Comparison of ENCODE assay signal across 23 mouse cellular contexts in genomic region chr9:5271334-5271845, GRCm38 (mm10). TPM values are rescaled to one million over a fixed set of nuclear protein-coding genes. Genes with fewer than 3 reads are reported as not detected.
DNase-seq lines count a peak whose midpoint lies in the region; ATAC-seq lines count a peak whose summit lies in the region.
"Had no signal": no experiment of that assay in that cellular context is flagged by ENCODE, and none has a peak within 500 bp of the region (broad histone marks: within the 10 kb centered on the region; RNA-seq: fewer than 3 reads in every experiment).

No protein-coding gene starts in this region.

- no peaks in the 10 kb centered on the region for H3K36me3 ChIP-seq in heart, embryonic 10.5 days
- H3K36me3 ChIP-seq in kidney, embryonic 15.5 days, result no peaks in the 10 kb centered on the region
- no peaks in the 10 kb centered on the region for H3K36me3 ChIP-seq in midbrain, embryonic 11.5 days (ENCODE audit: control insufficient read depth, insufficient read depth, low read length)
- H3K36me3 ChIP-seq in midbrain, embryonic 13.5 days, result no peaks in the 10 kb centered on the region
- H3K36me3 ChIP-seq: forebrain, embryonic 10.5 days; hindbrain, embryonic 12.5 days; limb, embryonic 12.5 days; liver, embryonic 12.5 days; lung, embryonic 15.5 days; midbrain, embryonic 12.5 days; stomach, embryonic 15.5 days had no signal

- H3K9ac ChIP-seq in kidney, embryonic 15.5 days, result no peak overlapping the region
- H3K9ac ChIP-seq in midbrain, embryonic 11.5 days (ENCODE audit: low read length), result no peak overlapping the region
- H3K9ac ChIP-seq in midbrain, embryonic 13.5 days (replicated peaks), result no peak overlapping the region
- H3K9ac ChIP-seq: hindbrain, embryonic 12.5 days; limb, embryonic 12.5 days; liver, embryonic 12.5 days; lung, embryonic 15.5 days; midbrain, embryonic 12.5 days; stomach, embryonic 15.5 days had no signal

- DNase-seq in heart, embryonic 10.5 days (ENCODE audit: low spot score), result peak; percentile 71
- DNase-seq in heart, postnatal 36 days, result no peak
- no peak for DNase-seq in kidney, adult 18-20 months
- peak; percentile 62 for DNase-seq in midbrain, embryonic 11.5 days (ENCODE audit: low spot score, missing footprints)
- DNase-seq in urinary bladder, postnatal 14 days (ENCODE audit: low spot score), result no peak
- DNase-seq: adrenal gland, adult 8-10 months; cerebellum, adult 18-20 months; cerebellum, postnatal 14 days; gastrocnemius, postnatal 14 days; kidney, postnatal 4 days; thymus, postnatal 25 days had no signal

- intact Hi-C loops in heart, postnatal 36 days (cut with DNase I), result no loop called here

- H3K27ac ChIP-seq in heart, embryonic 10.5 days, result no peak overlapping the region
- no peak overlapping the region for H3K27ac ChIP-seq in kidney, embryonic 15.5 days
- no peak overlapping the region for H3K27ac ChIP-seq in midbrain, embryonic 11.5 days (ENCODE audit: low read depth, low read length)
- H3K27ac ChIP-seq in midbrain, embryonic 13.5 days, result no peak overlapping the region
- H3K27ac ChIP-seq: forebrain, embryonic 10.5 days; hindbrain, embryonic 12.5 days; limb, embryonic 12.5 days; liver, embryonic 12.5 days; lung, embryonic 15.5 days; macrophage; midbrain, embryonic 12.5 days; stomach, embryonic 15.5 days had no signal

- no peaks in the 10 kb centered on the region for H3K27me3 ChIP-seq in heart, embryonic 10.5 days (ENCODE audit: insufficient read depth, poor library complexity, severe bottlenecking)
- no peaks in the 10 kb centered on the region for H3K27me3 ChIP-seq in kidney, embryonic 15.5 days
- H3K27me3 ChIP-seq in midbrain, embryonic 11.5 days (ENCODE audit: control insufficient read depth, insufficient read depth, low read length), result no peaks in the 10 kb centered on the region
- no peaks in the 10 kb centered on the region for H3K27me3 ChIP-seq in midbrain, embryonic 13.5 days
- H3K27me3 ChIP-seq: hindbrain, embryonic 12.5 days; limb, embryonic 12.5 days; liver, embryonic 12.5 days; lung, embryonic 15.5 days; midbrain, embryonic 12.5 days; stomach, embryonic 15.5 days had no signal

- ATAC-seq in kidney, embryonic 15.5 days (replicated peaks; ENCODE audit: low FRiP score), result peak; percentile 67
- ATAC-seq in midbrain, embryonic 11.5 days (ENCODE audit: low FRiP score), result no peak
- no peak for ATAC-seq in midbrain, embryonic 13.5 days
- ATAC-seq: forebrain, embryonic 16.5 days; intestine, postnatal 0 days; liver, embryonic 12.5 days had no signal

- no peaks in the 10 kb centered on the region for H3K4me1 ChIP-seq in heart, embryonic 10.5 days
- H3K4me1 ChIP-seq in kidney, embryonic 15.5 days, result no peaks in the 10 kb centered on the region
- H3K4me1 ChIP-seq in midbrain, embryonic 11.5 days (ENCODE audit: control insufficient read depth, insufficient read depth, low read length), result no peaks in the 10 kb centered on the region
- H3K4me1 ChIP-seq in midbrain, embryonic 13.5 days (replicated peaks), result no peaks in the 10 kb centered on the region
- H3K4me1 ChIP-seq: forebrain, embryonic 10.5 days; hindbrain, embryonic 12.5 days; limb, embryonic 12.5 days; liver, embryonic 12.5 days; lung, embryonic 15.5 days; midbrain, embryonic 12.5 days; stomach, embryonic 15.5 days had no signal

- H3K4me3 ChIP-seq in heart, embryonic 10.5 days, result no peak overlapping the region
- no peak overlapping the region for H3K4me3 ChIP-seq in kidney, embryonic 15.5 days (replicated peaks)
- no peak overlapping the region for H3K4me3 ChIP-seq in midbrain, embryonic 11.5 days (ENCODE audit: low read depth, low read length)
- no peak overlapping the region for H3K4me3 ChIP-seq in midbrain, embryonic 13.5 days (replicated peaks)
- H3K4me3 ChIP-seq: forebrain, embryonic 10.5 days; hindbrain, embryonic 12.5 days; limb, embryonic 12.5 days; liver, embryonic 12.5 days; lung, embryonic 15.5 days; midbrain, embryonic 12.5 days; stomach, embryonic 15.5 days had no signal

- no peak overlapping the region for H3K4me2 ChIP-seq in kidney, embryonic 15.5 days
- H3K4me2 ChIP-seq in midbrain, embryonic 11.5 days, result no peak overlapping the region
- H3K4me2 ChIP-seq in midbrain, embryonic 13.5 days (replicated peaks), result no peak overlapping the region
- H3K4me2 ChIP-seq: hindbrain, embryonic 12.5 days; limb, embryonic 12.5 days; liver, embryonic 12.5 days; lung, embryonic 15.5 days; midbrain, embryonic 12.5 days; stomach, embryonic 15.5 days had no signal

- WGBS in heart, embryonic 10.5 days, result 66% methylated on average over 6 of the region's 6 CpGs
- WGBS in kidney, embryonic 15.5 days, result 28% methylated on average over 6 of the region's 6 CpGs
- WGBS in midbrain, embryonic 11.5 days, result 86% methylated on average over 6 of the region's 6 CpGs
- 88% methylated on average over 6 of the region's 6 CpGs for WGBS in midbrain, embryonic 13.5 days

- H3K9me3 ChIP-seq in heart, embryonic 10.5 days, result no peaks in the 10 kb centered on the region
- no peaks in the 10 kb centered on the region for H3K9me3 ChIP-seq in kidney, embryonic 15.5 days (replicated peaks)
- no peaks in the 10 kb centered on the region for H3K9me3 ChIP-seq in midbrain, embryonic 11.5 days (ENCODE audit: control insufficient read depth, low read length)
- no peaks in the 10 kb centered on the region for H3K9me3 ChIP-seq in midbrain, embryonic 13.5 days
- H3K9me3 ChIP-seq: forebrain, embryonic 10.5 days; hindbrain, embryonic 12.5 days; limb, embryonic 12.5 days; liver, embryonic 12.5 days; lung, embryonic 15.5 days; midbrain, embryonic 12.5 days; stomach, embryonic 15.5 days had no signal

RNA-seq across cellular contexts. Expression of gene Casp1, which starts 26.9 kb away (rescaled TPM):
- polyA plus RNA-seq in heart, embryonic 10.5 days (2016; fragmentation: Nextera tagmentation; extraction: Ambion mirVana), result 0.18 and 0.36 TPM in 2 replicates
- total RNA-seq in heart, postnatal 36 days (2021), result 1 to 10 TPM in 1 of 2 experiments, under 1 TPM in 1; 0.97 to 1.7 TPM
- polyA plus RNA-seq in kidney, embryonic 15.5 days (2015; fragmentation: Nextera tagmentation; extraction: Ambion mirVana), result 1.2 and 1.3 TPM in 2 replicates
- 1.1 and 1.2 TPM in 2 replicates for polyA plus RNA-seq in midbrain, embryonic 11.5 days (2014; fragmentation: Nextera tagmentation; extraction: Ambion mirVana)
- polyA plus RNA-seq in midbrain, embryonic 13.5 days (2015; fragmentation: Nextera tagmentation; extraction: Ambion mirVana), result 0.58 and 0.95 TPM in 2 replicates

RNA-seq across cellular contexts. Expression of gene Casp4, which starts 37.2 kb away (rescaled TPM):
- 0.15 and 0.34 TPM in 2 replicates for polyA plus RNA-seq in heart, embryonic 10.5 days (2016; fragmentation: Nextera tagmentation; extraction: Ambion mirVana)
- total RNA-seq in heart, postnatal 36 days (2021), result 1 to 10 TPM; 3.8 TPM
- 4.3 and 5.9 TPM in 2 replicates for polyA plus RNA-seq in kidney, embryonic 15.5 days (2015; fragmentation: Nextera tagmentation; extraction: Ambion mirVana)
- polyA plus RNA-seq in midbrain, embryonic 11.5 days (2014; fragmentation: Nextera tagmentation; extraction: Ambion mirVana), result 0.18 and 0.22 TPM in 2 replicates
- 0.36 and 0.44 TPM in 2 replicates for polyA plus RNA-seq in midbrain, embryonic 13.5 days (2015; fragmentation: Nextera tagmentation; extraction: Ambion mirVana)
- polyA plus RNA-seq: forebrain, embryonic 10.5 days; hindbrain, embryonic 12.5 days had no signal

Comparison
In these comparisons a context has a peak if more than half of its experiments do, and no peak if none do; other contexts are left out.
1. DNase-seq: peak in heart, embryonic 10.5 days (single experiment) and midbrain, embryonic 11.5 days (single experiment); none in heart, postnatal 36 days (0 of 2), kidney, adult 18-20 months (single experiment) and urinary bladder, postnatal 14 days (single experiment).